Mouse (Mus musculus) stomach, postnatal 0 days (tissue): Measurements from ENCODE around the gene Epsti1.

ENCODE experiments used
- CTCF ChIP-seq: IDR thresholded peaks from 2 replicates; pipeline ENCODE4 v1.5.1; 2016; ENCODE audit warnings: antibody characterized with exemption, low read depth, mild to moderate bottlenecking, moderate library complexity
- EP300 ChIP-seq: optimal IDR thresholded peaks from 2 replicates; pipeline ENCODE3; 2016; ENCODE audit warnings: antibody characterized with exemption

- TF ChIP-seq CTCF = no peak
- no peak for TF ChIP-seq EP300
These were observed 71.7 kb downstream of the Epsti1 start for GRCm38 (mm10) chr14:77975702-77976101.
